In the genomic region with DNA sequence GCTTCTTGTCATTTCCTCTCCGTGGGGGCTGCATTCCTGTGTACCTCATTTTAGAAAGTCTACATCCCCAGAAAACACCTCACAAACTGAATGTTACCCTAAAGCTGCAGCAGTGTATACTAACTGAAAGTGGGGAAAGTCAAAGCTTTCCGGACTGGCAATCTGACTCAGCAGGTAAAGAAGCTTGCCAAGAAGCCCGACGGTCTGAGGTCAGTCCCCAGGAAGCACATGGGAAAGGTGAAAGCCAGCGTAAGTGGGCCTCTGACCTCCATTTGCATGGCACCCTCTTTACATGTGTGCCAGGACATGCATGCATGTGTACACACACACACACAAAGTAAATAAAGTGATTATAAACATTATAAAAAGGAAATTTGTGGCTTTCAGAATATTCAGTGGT, we compare ENCODE assay signal across 25 mouse cellular contexts. TPM values are rescaled to one million over a fixed set of nuclear protein-coding genes. Genes with fewer than 3 reads are reported as not detected.
"Had no signal": no experiment of that assay in that cellular context is flagged by ENCODE, and none has a peak within 500 bp of the region (broad histone marks: within the 10 kb centered on the region; RNA-seq: fewer than 3 reads in every experiment).

No protein-coding gene starts in this region.

- H3K4me3 ChIP-seq: liver, embryonic 13.5 days; liver, embryonic 15.5 days; lung, embryonic 15.5 days; midbrain, embryonic 13.5 days; midbrain, embryonic 15.5 days; myocyte; neural tube, embryonic 13.5 days; neural tube, embryonic 15.5 days had no signal

- H3K9me3 ChIP-seq: liver, embryonic 13.5 days; liver, embryonic 15.5 days; lung, embryonic 15.5 days; midbrain, embryonic 15.5 days had no signal

- H3K27me3 ChIP-seq: liver, embryonic 13.5 days; liver, embryonic 15.5 days; lung, embryonic 15.5 days; midbrain, embryonic 13.5 days; midbrain, embryonic 15.5 days; neural tube, embryonic 13.5 days; neural tube, embryonic 15.5 days had no signal

- H3K9ac ChIP-seq: liver, embryonic 13.5 days; liver, embryonic 15.5 days; liver, postnatal 0 days; lung, embryonic 15.5 days; midbrain, embryonic 13.5 days; midbrain, embryonic 15.5 days; neural tube, embryonic 13.5 days; neural tube, embryonic 15.5 days had no signal

- H3K4me1 ChIP-seq: liver, embryonic 13.5 days; liver, embryonic 15.5 days; lung, embryonic 15.5 days; midbrain, embryonic 13.5 days; midbrain, embryonic 15.5 days; neural tube, embryonic 13.5 days; neural tube, embryonic 15.5 days had no signal

- H3K27ac ChIP-seq: liver, embryonic 13.5 days; liver, embryonic 15.5 days; lung, embryonic 15.5 days; macrophage; midbrain, embryonic 13.5 days; midbrain, embryonic 15.5 days; neural tube, embryonic 13.5 days; neural tube, embryonic 15.5 days had no signal

- H3K36me3 ChIP-seq: liver, embryonic 13.5 days; liver, embryonic 15.5 days; lung, embryonic 15.5 days; midbrain, embryonic 13.5 days; midbrain, embryonic 15.5 days; neural tube, embryonic 13.5 days; neural tube, embryonic 15.5 days had no signal

- H3K4me2 ChIP-seq: liver, embryonic 13.5 days; liver, embryonic 15.5 days; lung, embryonic 15.5 days; midbrain, embryonic 11.5 days; midbrain, embryonic 13.5 days; midbrain, embryonic 15.5 days; neural tube, embryonic 13.5 days; neural tube, embryonic 15.5 days had no signal

- ATAC-seq: liver, postnatal 0 days; lung, postnatal 0 days; midbrain, embryonic 13.5 days; midbrain, embryonic 15.5 days had no signal

- DNase-seq: liver, embryonic 13.5 days; liver, postnatal 0 days; lung, adult 2 months; lung, postnatal 14 days; lung, postnatal 36 days; retina, postnatal 1 day; right cerebral cortex, adult 18-20 months; right cerebral cortex, postnatal 25 days; right cerebral cortex, postnatal 4 days; spleen, adult 18-20 months; thymus, adult 18-20 months; thymus, postnatal 25 days had no signal

RNA-seq across cellular contexts. Expression of gene 4930524B15Rik, which starts 10.3 kb away (rescaled TPM):
- total RNA-seq: megakaryocyte progenitor cell, adult 5-6 weeks had no signal
- polyA plus RNA-seq: liver, embryonic 13.5 days; liver, embryonic 15.5 days; liver, postnatal 0 days; lung, embryonic 15.5 days; macrophage; myocyte; neural tube, embryonic 11.5 days; small intestine, adult 2 months had no signal

RNA-seq across cellular contexts. Expression of gene Nsg2, which starts 24.6 kb away (rescaled TPM):
- polyA plus RNA-seq: liver, postnatal 0 days; macrophage had no signal
